Mouse (Mus musculus) right cerebral cortex, postnatal 25 days (tissue): ENCODE data around the gene Npw.

Experiments
- DNase-seq: peaks from one replicate; pipeline ENCODE4 v3.0.0; 2022

Npw gene

DNA sequence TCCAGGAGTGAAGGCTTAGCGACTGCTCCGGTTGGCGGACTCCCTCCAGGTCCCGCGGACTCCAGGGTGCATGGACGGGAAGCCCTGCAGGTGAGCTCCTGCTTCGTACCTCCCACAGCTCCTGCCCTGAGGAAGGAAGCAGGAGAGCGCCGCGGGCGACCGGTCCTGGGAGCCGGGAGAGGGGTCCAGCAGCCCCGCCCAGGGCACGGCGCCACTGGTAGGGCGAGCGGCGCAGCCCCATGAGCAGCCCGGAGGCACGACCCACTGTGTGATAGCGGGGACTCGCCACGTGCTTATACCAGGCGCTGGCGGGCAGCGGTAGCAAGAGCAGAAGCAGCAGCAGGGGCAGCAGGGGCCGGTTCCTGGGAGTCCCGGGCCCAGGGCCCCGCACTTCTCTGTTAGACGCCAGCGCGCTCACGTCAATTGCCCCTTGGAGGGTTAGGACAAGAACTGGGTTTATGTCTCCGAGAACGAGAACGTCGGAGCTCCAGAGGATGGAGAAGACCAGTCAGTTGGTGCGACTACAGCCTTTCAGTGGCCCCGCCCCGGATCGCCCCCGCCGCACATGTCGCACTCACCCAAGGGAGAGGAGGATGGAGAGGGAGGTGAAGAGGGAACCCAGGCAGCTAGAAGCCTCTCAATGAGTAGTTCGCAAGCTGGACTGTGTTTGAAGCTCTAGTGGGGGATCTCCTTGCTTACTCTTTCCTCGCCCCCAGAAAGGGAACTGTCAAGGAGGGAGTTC is at the start of gene Npw:
Npw (minus strand) TSS at position 441 of the 742 bp plus-strand sequence.
- DNase-seq: no peak

DNA sequence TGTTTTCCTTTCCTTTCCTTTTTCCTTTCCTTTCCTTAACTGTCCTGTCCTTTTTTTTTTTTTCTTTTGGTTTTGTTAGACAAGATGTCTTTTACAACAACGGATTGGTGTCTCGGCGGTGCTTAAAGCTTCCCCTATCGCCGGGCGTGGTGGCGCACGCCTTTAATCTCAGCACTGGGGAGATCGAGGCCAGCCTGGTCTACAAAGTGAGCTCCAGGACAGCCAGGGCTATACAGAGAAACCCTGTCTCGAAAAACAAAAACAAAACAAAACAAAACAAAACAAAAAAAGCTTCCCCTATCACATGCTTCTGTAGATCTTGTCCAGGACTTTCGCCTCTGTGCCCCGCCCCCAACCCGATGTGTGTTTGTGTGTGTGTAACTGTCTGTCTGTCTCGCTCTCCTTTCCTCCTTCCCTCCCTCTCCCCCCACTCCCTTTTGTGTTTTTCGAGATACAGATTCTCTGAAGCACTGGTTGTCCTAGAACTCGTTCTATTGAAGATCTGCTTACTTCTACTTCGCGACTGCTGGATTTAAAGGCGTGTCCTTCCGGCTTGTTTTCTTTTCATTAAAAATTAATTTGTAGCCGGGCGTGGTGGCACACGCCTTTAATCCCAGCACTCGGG is 49.7 kb upstream of the Npw start:
- DNase-seq: no peak

DNA sequence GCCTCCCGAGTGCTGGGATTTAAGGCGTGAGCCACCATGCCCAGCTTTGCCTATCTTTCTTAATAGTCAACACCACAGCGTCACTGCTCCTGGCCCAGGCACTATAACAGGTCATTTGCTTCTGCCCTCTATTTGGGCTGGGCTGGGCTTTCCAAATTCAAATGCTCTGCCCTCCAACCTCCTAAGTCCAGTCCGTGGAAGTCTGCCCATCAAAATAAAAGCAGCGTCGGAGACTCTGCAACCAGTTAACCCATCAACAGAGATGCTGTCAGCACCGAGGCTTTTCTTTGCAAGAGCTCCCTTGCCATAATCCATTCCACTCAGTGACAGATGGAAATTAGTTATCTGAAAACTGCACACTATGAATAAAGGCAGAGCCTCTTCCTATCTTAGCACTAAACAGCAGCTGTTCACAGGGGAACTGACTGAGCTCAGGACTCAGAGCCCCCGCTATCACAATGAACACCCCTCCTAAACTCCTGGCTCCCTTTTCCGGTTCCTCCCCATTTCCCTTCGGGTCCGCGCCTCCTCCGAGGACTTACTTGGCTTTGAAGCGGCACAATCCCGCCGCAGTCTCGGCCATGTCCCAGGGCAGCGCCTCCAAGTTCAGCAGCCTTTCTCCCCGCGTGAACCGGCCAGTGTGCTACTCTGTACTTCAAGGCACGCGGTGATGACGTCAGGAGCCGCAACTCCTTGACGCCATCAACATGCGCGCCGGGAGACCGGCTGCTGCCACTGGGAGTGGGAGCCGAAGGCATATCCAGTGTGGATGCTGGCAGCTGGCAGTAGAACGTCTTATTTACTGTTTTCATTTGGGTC is 48.9 kb upstream of the Npw start, which contains the start of gene Tbl3:
Tbl3 (minus strand) TSS at position 679 of the 819 bp plus-strand sequence.
- peak; percentile 96 for DNase-seq

DNA sequence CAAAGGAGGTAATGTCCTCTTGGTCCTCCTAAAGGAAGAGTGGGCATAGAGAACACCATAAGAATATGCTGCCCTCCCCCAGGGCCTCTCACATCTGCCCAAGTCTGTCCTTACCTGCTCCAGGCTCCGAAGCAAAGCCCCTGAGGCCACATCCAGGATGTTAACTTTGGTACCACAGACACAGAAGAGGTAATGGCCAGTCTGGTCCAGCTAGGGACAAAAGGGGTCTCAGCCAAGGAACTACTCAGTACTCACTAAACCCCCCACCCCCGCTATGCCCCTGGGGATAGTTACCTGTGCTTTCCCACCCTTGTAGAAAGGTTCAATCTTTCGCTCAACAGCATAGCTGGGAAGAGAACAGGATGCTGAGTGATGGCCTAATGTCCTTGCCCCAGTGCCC is 47.6 kb upstream of the Npw start:
- DNase-seq: no peak

DNA sequence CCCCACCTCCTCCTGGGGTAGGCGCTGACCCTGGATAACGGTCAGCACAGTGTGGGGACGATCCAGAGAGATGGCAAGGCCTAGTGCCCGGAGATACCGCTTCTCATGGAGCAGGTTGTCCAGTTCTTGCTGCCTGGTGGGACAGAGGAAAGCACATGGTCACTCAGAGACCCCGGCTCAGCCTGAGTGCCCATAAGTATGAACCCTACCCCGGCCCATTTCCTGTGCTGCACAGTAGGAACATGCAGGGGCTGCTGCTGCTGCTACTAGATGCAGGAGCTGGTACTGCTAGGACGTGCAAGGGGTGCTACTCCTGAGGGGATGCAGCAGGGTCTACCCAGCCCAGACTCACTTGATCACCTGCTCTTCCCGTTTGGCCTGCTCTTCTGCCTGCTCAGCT is 43.0 kb upstream of the Npw start:
- DNase-seq: no peak

DNA sequence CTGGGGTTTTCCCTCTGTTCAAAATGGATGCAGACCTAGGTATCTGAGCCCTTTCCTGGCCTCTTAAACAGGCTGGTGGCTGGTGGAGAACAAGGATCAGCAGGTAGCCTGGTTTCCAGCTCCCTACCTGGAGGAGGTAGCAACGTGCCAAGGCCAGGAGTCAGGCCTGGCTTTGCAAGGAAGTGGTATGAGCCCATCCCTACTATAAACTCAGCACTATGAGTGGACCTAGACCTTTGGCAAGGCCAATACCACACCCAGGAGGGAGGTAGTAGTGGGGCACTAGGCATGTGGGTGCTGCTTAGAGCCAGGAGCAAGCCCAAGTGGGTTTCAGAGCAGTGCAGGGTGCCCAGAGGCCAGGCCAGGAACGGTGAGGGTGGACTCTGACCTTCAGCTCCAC is 41.2 kb upstream of the Npw start:
- no peak for DNase-seq

DNA sequence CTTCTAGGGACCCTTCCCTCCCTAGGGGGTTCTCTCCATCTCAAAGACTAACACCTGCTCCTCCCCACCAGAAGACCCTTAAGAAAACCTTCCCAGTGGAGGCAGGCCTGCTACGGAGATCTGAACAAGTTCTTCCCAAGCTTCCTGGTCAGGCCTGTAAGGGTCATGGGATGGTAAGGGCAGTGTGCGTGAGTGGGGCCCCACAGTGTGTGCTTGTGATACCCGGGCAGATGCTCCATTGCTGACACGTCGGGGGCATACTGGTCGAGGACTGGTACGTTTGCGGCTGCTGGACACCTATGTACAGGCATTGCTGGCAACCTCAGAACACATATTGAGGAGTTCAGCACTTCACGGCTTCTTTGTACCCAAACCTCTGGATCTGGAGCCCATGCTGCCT is 40.5 kb upstream of the Npw start:
- DNase-seq: no peak

DNA sequence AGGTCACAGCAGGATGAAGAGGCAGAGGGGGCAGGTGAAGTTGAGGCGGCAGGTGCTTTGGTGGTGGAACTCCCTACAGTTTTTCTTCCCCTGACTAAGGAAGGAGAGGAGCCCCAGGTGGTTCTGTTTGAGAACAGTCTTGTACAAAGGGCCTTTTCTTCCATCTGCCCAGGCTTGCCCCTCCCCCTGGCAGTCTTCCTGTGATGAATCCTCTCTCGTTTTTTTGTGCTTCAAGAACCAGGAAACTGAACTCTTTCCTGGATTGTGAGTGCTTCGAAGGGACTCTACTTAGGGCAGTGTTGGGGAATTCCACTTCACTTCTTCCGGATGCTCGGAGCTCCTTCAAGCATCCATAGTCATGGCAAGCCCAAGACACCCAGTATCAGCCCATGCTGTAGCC is 39.7 kb upstream of the Npw start:
- DNase-seq: no peak

DNA sequence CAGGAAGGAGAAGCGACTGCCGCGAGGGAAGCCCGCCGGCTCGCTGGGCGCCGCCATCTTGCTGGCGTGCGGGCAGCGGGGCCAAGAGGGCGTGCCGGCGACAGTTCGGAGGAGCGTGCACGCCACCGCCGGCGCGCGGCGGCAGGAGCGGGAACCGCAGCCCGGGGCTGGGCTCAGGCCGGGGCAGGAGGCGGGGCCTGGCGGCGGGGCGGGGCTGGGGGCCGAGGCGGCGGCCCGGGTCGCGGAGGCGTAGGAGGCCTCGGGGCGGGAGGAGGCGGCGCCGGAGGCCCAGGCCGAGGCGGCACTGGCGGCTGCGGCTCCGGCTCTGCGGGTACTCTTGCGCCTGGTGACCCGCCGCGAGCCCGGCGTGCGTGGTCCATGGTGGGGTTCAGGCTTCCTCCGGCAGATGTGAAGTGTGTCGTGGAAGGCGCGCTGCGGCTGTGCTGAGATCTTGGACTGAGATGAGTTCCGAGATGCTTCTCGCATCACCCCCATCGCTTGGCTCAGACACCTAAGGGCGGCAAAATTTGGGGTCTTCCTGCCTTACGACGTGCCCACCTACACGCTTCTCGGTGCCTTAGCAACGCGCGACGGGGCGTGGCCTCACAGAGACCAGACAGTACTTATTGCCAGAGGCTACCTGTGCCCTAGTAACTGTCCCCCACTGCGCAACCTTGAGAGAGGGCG is 37.9 kb upstream of the Npw start, which contains the start of the genes Gfer and Noxo1:
Gfer (minus strand) TSS at position 146 of the 687 bp plus-strand sequence.
Noxo1 (plus strand) TSS at position 224 of the 687 bp plus-strand sequence.
- DNase-seq: peak; percentile 87

DNA sequence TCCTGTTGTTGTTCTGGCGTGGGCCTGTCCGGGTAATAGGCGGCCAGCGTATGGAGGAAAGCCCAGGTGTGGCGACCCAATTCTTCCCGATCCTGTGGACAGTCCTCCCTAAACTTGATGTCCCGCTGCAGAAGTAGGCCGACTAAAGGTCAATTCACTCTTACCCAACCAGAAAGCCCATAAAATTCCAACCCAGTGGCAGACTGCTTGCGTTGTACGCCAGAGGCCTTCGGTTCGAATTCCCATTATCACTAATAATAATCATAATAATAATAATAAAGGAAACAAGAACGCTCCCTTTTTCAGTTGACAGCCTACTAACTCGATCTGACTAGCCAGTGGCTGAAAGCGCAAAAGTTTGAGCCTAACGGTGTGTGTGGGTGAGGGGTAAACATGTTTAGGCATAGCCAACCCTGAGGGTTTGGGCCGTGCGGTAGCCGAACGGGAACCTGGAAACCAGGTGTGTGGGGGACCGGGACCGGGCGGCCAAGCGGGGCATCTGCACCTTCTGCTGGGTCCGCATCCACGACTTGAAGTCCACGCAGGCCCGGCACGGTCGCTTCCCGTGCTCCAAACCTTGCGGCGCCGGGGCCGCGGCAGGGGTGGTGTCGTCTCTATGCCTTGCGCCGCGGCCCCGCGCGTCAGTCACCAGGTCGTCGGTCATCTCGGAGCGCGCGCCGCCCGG is 37.2 kb upstream of the Npw start:
- no peak for DNase-seq

DNA sequence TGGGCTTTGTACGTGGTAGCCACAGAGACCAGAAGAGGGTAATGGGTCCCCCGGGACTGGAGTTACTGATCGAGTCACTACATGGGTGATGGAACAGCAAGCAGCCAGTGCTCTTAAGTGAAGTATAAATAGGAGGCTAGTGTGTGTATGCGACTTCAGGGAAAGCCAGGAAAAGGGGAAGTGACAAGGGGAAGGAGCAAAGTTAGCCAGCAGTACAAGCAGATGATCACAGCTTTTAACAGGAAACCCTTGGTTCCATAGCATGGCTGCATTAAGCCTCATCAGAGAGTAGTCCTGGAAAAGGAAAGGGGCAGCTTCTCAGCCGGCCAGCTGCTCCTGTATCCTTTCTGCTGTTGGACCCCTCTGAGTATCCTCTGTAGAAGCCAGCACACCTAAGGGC is 34.1 kb upstream of the Npw start:
- DNase-seq: no peak

DNA sequence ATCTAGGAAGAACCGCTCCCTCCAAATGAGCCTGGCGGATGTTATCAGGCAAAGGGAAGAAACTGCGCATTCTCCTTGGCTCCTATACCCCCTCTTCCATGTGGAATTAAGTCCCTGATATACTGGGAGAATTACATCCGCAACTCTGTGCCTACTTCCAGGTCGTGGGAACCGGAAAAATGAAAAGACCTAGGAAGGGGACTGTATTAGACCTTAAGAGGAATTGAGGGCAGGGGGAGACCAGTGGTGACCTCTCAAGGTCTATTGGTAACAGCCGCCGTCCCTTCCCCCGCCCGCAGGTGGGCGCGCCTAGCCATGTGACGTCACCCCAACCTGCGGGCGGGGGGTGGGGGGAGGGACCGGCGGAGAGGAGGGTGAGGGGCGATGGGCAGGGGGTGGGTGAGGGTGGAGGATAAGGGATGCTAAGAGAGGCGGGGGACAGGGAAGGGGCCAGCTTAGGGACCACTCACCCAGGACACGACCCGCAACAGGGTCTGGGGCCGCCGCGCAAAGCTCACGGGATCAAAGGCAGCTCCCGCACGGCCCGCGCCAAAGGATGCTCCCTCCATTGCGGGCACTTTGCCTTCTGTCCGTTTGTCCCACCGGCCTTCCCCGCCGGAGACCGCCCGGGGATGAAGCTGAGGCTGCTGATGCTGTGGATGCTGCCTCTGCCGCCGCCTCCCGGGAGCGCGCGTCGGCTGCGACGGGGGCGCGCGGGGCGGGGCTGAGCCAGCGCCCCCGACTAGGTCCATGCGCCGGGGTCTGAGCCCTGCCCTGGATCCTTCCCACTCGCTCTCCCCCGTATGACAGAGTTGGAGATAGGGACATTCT is 31.2 kb upstream of the Npw start, which contains the start of gene Syngr3:
Syngr3 (minus strand) TSS at position 705 of the 831 bp plus-strand sequence.
- DNase-seq: peak; percentile 63

DNA sequence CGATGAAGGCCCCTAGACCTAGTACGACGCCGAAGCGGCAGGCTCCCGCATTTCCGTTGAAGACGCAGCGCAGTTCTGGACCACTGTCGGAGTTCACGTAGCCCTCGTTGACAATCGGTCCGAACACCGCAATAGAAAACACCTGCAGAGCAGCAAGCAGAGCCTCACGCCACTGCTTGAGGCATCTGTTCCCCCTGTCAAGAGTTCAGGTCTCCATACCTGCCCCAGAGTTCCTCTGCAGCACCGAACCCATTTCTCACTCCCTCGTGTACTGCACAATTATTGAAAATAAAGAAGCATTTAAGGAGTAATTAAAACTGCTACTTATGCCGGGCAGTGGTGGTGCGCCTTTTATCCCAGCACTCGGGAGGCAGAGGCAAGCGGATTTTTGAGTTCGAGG is 29.3 kb upstream of the Npw start:
- no peak for DNase-seq

DNA sequence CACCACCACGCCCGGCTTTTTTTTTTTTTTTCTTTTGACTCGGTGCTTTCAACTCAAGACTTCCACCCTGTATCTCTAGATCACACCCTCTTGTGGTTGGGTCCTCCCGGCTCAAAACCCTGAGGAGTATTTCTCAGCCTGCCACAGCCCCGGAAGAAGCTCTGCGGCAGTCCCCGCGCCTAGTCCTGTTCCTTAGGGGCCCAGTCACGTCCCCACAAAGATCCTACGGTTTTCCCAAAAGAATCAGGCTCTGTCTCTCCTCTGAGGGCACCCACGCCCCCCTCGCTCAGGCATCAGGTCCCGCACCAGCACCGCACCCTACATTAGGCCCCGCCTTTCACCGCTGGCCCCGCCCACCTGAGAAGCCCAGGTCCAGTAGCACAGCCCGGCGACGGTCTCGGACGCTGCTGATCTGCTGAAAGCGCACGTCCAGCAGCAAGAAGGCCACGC is 28.9 kb upstream of the Npw start:
- no peak for DNase-seq

DNA sequence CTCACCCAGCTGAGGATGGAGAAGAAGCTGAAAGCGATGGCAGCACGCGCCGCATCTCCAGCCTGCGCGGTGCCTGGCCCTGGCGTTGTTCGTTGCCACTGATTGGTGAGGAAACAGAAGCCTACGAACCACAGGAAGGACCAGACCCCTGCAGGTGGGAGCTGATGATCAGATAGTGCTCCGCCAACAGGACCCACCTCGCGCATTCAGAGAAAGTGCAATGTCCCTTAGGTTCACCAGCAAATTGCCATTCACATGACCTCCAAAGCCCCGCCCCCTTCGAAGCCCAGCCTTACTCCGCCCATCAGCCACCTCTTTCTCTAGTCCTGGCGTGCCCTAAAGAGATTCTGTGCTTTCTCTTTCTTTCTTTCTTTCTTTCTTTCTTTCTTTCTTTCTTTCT is 28.3 kb upstream of the Npw start:
- DNase-seq: no peak

DNA sequence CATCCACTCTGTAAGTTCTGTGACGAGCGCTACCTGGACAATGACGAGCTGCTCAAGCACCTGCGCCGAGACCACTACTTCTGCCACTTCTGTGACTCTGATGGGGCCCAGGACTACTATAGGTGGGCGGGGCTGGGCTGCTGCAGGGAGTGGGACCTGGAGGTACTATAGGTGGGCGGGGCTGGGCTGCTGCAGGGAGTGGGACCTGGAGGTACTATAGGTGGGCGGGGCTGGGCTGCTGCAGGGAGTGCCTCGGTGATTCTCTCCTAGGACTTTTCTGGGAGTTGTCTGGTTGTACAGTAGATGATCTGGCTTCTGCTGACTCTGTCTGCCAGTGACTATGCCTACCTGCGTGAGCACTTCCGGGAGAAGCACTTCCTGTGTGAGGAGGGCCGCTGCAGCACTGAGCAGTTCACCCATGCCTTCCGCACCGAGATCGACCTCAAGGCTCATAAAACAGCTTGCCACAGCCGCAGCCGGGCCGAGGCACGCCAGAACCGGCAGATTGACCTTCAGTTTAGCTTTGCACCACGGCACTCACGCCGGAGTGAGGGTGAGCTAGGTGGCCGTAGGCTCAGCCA is 19.3 kb upstream of the Npw start:
- DNase-seq: no peak

DNA sequence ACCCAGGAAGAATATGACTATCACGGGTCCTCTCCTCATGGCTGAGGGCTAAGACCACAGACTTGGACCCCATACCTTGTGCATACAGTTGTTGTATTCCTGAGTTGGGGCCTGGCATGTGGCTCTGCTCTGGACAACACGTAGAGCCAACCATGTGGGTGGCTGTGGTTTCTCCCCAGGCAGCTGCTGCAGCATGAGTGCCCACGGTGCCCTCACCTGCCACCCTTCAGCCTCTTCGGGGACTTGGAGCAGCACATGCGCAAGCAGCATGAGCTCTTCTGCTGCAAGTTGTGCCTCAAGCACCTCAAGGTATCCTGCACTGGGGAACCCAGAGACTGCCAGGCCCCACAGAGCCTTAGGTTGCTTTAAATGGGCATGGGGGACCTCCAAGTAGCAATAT is 18.6 kb upstream of the Npw start:
- DNase-seq: no peak

DNA sequence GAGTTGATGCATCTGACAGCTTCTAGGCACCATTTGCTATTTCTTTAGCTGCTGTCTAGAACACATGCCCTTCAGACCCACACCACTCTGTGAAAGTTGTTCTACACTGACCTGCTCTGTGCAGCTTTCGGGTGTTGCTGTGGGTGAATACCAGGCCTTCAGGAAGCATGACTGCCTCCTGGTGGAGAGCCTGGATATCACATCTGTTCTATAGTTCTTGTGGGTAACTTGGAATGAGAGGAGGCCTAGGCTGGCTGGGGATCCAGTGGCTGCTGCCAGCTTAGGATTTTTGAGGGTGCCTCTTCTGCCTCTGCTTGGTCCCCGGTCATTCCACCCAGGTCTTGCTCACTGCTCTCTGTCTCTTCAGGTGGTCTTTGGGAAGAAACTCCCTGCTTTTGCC is 17.9 kb upstream of the Npw start:
- no peak for DNase-seq

DNA sequence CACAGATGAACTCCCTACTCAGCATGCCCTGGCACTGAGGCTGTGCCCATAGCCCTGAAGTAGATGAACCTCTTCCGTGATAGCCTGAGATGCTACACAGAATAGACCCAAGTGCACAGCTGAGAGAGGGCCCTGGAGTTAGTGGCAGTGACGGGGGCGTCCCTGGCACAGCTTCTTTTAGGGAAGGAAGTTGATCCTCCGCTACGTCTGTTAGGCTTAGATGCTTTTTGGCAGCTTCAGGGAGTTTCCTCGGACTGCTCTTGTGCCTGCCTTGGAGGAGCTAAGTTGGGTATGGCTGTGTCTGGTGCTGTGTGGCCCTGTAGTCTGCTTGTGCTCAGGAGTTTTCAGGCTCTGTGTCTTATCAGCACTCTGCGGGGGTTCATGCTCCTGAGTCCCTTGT is 16.0 kb upstream of the Npw start:
- peak; percentile 65 for DNase-seq

DNA sequence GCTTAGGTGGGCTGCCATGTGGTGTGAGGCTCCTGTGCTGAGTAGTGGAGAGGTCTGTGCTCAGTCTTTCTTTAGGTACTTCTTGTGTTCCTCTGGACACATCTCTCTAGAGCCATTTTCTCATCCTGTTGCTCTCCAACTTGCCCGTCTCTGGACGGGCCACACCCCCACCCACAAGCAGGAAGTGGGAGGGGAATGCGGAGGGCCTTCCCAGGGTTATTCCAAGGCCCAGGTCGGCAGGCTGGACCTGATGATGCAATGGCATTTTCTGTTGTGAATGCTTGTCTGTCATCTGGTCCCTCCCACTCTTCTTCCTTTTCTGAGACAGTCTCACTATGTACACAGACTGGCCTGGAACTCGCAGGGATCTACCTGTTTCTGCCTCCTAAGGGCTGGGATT is 13.9 kb upstream of the Npw start:
- DNase-seq: no peak

DNA sequence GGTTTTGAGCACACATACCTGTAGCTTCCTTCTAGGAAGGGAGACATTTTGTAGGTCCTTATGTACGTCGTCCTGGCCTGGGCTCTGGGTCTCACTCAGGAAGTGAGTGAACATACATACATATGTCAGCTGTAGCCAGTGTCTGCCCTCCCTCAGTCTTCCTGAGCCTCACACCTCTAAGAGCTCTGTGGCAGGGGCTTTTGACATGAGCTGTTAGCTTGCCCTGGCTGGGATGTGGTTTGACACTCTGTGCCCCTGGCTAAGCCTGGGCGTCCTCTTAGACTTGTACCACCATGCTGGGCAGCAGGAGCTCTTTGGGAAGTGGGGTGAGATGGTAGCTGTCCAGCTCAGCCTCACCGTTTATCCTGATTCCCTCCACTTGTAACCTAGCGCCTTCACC is 13.1 kb upstream of the Npw start:
- DNase-seq: no peak
